Mouse (Mus musculus) macrophage (primary cell): ENCODE data around the gene Edil3. TPM values are rescaled to one million over a fixed set of nuclear protein-coding genes. Genes with fewer than 3 reads are reported as not detected.

Experiments used
- H3K27ac ChIP-seq: fragments of 350-480 bp; formaldehyde crosslinking; 2 replicates; pipeline ENCODE4 v1.9.0; 2021
- H3K36me3 ChIP-seq: fragments of 350-480 bp; formaldehyde crosslinking; 2 replicates; pipeline ENCODE4 v1.9.0; 2021; ENCODE audit errors: inconsistent target
- H3K4me3 ChIP-seq: fragments of 350-480 bp; formaldehyde crosslinking; 2 replicates; pipeline ENCODE4 v1.9.0; 2021; ENCODE audit errors: inconsistent target
- H3K79me2 ChIP-seq: fragments of 350-480 bp; formaldehyde crosslinking; 2 replicates; pipeline ENCODE4 v1.9.0; 2021; ENCODE audit errors: inconsistent target
- WGBS: methylation state at CpG from one replicate; pipeline ENCODE4 v1.1.7; 2026; ENCODE audit warnings: inconsistent platforms; ENCODE audit not compliant: missing documents; 5-methylcytosine and 5-hydroxymethylcytosine counted together
- polyA plus RNA-seq: library from polyadenylated mRNA; stranded (reverse); fragments of 250-400 nt; gene quantifications from 3 replicates; pipeline ENCODE4 v1.2.4, GENCODE M21; 2018; ENCODE audit warnings: inconsistent platforms

Edil3 gene
- polyA plus RNA-seq, 1 experiment from 2014 or later = 0.62 TPM

DNA sequence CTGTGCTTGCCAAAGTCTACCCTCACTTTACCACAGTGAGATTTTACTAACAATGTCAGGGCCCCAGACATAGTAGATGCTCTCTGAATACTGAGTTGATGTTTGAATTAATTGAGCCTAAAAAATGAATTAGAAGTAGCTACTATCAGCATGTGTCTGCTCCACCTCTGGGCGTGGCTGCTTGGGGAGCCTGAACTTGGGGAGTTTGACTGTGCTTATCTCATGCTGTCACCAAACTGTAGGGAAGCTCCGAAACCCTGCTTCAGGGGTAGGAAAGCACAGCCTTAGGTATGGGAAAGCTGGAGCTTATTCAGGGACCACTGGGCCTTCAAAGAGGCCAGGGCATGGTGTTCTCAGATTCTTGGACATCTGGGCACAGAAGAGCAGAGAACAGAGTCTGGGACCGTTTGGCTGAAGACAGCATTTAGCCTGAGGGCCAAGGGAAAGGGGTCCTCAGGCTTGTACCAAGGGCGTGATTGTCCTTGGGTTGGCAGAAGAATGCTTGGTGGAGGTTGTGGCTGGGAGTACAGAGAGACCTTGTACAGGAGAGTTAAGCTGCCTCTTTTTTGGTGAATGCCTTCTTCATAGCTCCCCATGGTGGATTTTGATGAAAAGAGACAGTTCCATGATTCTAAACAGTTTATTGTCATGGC lies 432.8 kb downstream of the Edil3 start:
- Histone ChIP-seq H3K4me3 (no peak overlapping the region), H3K27ac (no peak overlapping the region), H3K79me2 (no peaks in the 10 kb centered on the region), H3K36me3 (no peaks in the 10 kb centered on the region)
- 95% methylated on average over 4 of the region's 4 CpGs for WGBS

DNA sequence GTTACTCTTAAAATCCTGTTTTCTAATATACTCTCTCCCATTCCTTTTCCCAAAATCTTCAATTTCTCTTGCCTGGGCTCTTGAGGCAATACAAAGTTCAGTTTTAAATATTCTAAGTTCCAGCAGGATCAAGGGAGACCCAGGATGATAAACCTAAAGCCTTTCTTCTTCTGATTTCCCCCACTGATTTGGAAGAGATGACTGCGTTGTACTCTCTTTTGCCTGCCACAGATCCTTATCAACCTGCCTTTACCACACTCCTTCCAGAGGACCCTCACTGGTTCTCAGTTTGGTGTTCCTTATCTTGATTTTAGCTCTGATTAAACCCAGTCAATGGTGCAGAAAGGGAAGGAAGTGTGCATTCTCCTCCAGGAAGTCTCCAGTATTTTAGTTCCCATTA lies 435.6 kb downstream of the Edil3 start:
- Histone ChIP-seq H3K36me3 (no peaks in the 10 kb centered on the region), H3K27ac (no peak overlapping the region), H3K79me2 (no peaks in the 10 kb centered on the region), H3K4me3 (no peak overlapping the region)
- WGBS = 0% methylated on average over 1 of the region's 1 CpGs

DNA sequence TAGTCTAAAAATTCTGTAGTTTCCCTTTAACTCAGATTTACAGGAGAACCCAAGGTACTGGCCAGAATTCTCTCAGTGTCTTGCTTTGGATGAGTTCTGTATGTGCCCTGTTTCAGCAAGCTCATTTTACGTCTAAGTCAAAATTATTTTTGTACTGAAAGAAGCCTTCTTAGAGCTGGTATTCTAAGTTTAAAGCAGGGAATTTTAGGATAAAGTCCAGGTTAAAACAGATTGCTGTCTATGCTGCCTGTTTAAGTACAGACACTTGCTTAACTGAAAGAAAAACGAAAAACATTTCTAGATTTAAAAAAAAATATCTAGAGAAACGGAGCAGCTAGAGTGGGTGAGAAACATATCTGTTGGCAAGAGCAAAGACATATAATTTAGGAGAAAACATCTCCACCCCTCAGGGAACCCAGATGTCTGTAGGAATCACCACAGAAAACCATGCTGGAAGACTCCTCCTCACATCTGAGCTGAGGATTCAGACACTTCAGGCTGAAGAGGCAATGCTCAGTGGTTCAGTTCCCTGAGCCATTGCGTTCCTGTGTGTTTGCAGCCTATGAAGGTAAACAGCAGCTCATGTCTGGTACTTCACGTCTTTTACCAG lies 465.5 kb downstream of the Edil3 start:
- no peak overlapping the region for H3K27ac ChIP-seq
- WGBS = 94% methylated on average over 5 of the region's 5 CpGs
- H3K36me3 ChIP-seq = no peaks in the 10 kb centered on the region
- H3K4me3 ChIP-seq = no peak overlapping the region
- H3K79me2 ChIP-seq = no peaks in the 10 kb centered on the region

DNA sequence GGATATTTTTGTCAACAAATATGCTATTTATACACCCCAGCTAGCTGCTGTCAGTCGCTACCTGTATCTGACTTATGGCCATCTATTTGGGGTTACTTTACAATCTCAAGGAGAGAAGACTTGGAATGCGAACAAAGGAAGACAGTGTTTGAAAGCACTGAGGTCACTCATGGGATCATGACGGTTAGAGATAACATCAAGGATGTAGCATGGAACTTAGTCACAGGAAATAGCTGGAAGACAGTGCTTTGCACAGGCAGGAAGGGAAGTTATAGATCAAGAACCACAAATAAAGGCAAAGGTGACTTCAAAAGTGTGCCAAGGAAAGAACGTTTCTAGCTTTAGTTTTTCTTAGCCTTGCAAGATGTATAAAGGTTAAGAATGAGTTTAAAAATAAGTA lies 466.9 kb downstream of the Edil3 start:
- no peaks in the 10 kb centered on the region for H3K79me2 ChIP-seq
- 52% methylated on average over 4 of the region's 4 CpGs for WGBS
- H3K4me3 ChIP-seq = no peak overlapping the region
- H3K36me3 ChIP-seq = no peaks in the 10 kb centered on the region
- no peak overlapping the region for H3K27ac ChIP-seq

DNA sequence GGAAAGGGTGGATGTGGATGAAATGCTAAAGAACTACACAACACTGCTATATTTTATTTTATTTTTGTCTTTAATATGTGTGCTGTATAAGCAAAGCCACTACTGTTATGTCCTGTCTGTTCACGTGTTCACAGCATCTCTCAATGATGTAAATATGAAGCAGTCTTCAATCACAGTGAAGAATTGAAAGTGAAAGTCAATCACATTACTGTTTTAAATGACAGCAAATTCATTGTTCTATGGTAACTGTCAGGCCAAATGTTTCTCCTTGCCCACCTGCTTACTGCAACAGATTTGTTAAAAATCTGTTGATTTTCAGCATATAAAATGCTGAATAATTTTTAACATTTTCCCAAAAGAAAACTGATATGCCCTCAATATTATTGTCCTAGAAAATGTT lies 499.9 kb downstream of the Edil3 start:
- Histone ChIP-seq H3K36me3 (no peaks in the 10 kb centered on the region), H3K27ac (no peak overlapping the region), H3K4me3 (no peak overlapping the region), H3K79me2 (no peaks in the 10 kb centered on the region)
- 73% methylated on average over 1 of the region's 1 CpGs for WGBS

DNA sequence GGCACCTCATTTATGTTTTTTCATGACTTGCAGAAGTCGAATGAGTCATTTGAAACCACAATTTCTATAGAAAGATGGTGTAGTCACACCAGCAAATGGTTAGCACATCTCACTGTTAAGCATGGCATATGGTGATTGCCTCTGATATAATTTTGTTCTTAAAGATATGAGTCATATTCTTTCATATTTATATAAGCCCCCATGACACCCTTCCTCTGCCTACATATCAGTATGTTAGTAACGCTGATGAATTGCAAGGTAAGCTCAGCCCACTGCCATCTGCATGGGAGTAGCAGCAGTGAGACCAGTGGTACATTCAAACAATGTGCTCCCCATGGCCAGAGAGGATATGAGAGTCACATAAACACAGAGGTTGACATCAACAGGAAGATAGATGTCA lies 503.0 kb downstream of the Edil3 start:
- 68% methylated on average over 2 of the region's 2 CpGs for WGBS

DNA sequence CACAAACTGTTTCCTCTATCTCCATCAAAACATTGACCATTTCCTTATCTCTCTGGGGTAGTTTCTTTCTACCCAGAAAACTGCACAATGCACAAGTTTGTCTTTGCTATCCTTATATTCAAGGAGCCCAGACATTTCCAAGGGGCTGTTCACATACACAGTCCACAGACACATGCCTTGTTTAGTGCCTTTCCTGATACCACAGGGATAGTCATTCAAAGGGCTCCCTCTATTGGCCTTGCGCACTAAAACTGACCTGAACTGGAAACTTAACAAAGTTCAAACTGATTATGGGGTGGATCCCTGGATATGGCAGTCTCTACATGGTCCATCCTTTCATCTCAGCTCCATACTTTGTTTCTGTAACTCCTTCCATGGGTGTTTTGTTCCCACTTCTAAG lies 513.2 kb downstream of the Edil3 start:
- H3K27ac ChIP-seq = no peak overlapping the region
- H3K4me3 ChIP-seq = no peak overlapping the region
- WGBS = 83% methylated on average over 1 of the region's 1 CpGs
- H3K36me3 ChIP-seq = no peaks in the 10 kb centered on the region
- no peaks in the 10 kb centered on the region for H3K79me2 ChIP-seq

More for the DNA sequence above, 503.0 kb downstream of the Edil3 start:
- Histone ChIP-seq H3K36me3 (no peaks in the 10 kb centered on the region), H3K79me2 (no peaks in the 10 kb centered on the region), H3K27ac (no peak overlapping the region), H3K4me3 (no peak overlapping the region)

DNA sequence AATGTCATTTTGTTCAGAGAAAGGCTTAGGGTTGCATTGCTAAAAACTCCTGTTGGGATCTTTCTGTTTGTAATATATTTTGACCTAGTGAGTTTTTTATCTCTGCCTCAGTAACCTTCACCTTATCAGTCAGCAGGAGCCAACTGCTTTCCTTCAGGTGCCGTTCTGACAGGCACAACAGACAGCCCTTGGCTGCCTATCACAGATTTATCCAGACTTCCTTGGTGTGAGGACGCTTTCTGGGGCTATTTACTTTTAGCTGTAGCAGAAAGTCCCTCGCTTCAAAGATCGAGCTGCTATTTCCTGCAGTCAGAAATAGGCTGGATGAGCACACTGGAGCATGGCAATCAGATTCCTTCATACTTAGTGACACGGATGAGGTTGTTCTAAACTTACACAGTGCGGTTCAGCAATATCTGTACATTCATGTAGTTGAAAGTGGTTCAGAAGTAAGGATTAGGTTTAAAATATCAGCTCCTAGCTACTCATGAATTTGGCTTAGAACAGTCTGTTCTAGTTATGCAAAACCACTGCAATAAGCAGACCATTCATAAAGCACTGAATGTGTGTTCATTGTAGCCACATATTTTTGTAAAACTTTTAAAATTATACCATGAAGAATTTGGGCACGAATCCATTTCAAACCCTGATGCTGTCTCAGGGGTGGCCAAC lies 514.8 kb downstream of the Edil3 start:
- H3K36me3 ChIP-seq = no peaks in the 10 kb centered on the region
- H3K79me2 ChIP-seq = no peaks in the 10 kb centered on the region
- no peak overlapping the region for H3K27ac ChIP-seq
- 61% methylated on average over 7 of the region's 7 CpGs for WGBS
- H3K4me3 ChIP-seq = no peak overlapping the region

DNA sequence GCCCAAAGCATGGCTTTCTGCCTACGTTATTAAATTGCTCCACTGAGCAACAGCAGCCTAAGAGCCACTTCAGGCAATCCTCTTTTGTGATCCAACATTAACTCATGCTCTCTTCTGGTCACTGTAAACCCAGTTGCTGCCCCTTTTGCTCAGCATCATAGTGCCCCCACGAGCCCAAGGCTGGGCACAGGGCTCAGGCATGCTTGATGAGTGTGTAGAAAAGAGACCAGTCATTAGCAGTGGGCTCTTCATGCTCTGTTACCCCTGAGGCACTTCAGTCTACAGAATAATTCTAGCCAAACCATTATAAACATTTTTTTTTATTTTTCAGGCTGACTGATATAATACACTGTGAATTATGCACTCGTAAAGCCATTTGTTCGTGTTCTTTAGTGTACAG lies 517.8 kb downstream of the Edil3 start:
- H3K27ac ChIP-seq = no peak overlapping the region

DNA sequence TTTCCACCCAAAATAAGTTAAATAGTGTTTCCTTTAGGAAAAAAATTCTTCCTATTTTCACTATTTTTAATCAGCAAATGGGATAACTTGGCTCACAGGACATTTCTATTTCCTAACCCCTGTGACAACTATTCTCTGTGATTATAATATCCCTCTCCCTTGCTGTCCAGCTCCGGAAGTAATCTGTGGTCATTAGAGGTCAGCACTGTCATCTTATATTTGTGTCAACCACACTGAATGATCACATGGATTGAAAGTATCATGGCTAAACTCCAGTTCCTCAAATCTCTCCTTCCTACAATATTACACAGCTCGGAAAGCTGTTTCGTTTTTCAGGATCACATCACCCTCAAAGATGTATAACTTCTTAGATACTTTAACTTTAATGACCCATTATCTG lies 518.5 kb downstream of the Edil3 start:
- Histone ChIP-seq H3K36me3 (no peaks in the 10 kb centered on the region), H3K4me3 (no peak overlapping the region), H3K79me2 (no peaks in the 10 kb centered on the region), H3K27ac (no peak overlapping the region)
- WGBS = 94% methylated on average over 3 of the region's 3 CpGs

More for the DNA sequence above, 517.8 kb downstream of the Edil3 start:
- no peak overlapping the region for H3K4me3 ChIP-seq
- H3K36me3 ChIP-seq = no peaks in the 10 kb centered on the region
- WGBS = 86% methylated on average over 4 of the region's 4 CpGs
- no peaks in the 10 kb centered on the region for H3K79me2 ChIP-seq

DNA sequence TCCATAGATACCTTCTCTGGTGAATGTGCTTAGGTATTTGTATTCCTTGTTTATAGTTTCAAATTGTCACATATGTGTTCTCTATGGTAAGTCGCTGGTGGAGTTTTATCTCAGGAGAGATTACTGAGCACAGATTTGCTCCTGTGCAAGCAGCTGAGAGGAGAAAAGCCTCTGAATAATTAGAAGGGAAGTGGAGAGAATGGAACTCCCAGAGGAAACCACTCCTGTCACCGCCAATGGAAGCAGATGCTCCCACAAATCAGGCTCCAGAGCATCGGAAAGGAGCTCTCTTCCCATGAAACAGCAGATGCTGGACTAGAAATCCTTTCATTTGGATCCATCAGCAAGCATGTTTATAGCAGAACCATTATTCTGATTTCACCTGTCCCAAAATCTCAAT lies 534.0 kb downstream of the Edil3 start:
- no peaks in the 10 kb centered on the region for H3K79me2 ChIP-seq
- H3K36me3 ChIP-seq = no peaks in the 10 kb centered on the region
- H3K27ac ChIP-seq = no peak overlapping the region
- H3K4me3 ChIP-seq = no peak overlapping the region
- 73% methylated on average over 3 of the region's 3 CpGs for WGBS

DNA sequence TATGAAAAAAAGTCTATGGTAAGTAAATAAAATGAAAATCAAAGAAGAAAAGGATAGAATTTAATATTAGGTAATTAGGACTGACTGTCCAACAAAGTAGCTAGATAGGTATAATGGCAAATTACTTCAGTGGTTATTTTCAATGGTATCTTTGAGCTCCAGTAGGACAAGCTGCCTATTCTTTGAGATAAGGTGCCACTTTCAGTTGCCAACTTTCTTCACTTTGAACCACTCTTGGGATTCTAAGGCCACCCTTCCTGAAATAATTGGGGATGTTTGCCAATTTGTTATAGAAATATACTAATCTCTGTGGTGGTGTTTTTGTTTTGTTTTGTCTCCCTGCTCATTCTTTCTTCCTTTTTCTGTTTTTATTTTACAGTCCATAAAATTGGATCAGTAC lies 537.1 kb downstream of the Edil3 start:
- no peaks in the 10 kb centered on the region for H3K36me3 ChIP-seq
- H3K79me2 ChIP-seq = no peaks in the 10 kb centered on the region
- H3K4me3 ChIP-seq = no peak overlapping the region
- no peak overlapping the region for H3K27ac ChIP-seq

DNA sequence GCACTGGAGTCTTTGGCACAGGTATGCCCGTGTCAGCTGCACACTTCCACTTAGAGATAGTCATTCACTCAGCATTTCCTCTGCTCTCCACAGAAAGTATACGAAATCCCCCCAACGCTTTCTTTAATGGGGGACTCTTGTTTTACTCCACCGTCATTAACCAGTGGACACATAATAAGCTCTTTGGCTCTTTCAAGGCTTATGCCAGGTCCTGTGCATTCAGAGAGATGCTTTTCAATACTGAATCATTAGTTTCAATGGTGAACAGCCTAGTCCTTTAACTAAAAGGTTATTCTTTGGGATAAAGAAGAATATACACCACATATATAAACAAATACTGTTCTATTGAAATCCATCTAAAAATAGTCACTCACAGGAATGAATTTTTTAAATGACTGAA lies 541.0 kb downstream of the Edil3 start:
- no peak overlapping the region for H3K27ac ChIP-seq

DNA sequence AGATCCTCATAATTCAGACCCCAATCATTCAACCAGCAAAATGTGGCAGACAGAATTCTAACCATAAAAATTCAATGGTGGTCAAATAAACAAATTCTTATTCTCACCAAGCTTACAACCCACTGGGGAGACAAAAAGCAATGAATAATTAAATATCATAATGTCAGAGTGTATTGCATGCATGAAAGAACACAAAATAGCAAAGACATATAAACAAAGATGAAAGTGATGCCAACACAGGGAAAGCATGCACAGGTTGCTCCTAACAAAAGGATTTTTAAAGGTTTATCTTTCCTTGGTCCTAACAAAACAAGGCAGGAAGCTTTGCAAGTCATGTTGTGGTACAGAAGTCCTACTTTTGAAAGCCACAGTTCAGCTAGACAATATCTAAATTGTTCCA lies 550.0 kb downstream of the Edil3 start:
- Histone ChIP-seq H3K79me2 (no peaks in the 10 kb centered on the region), H3K4me3 (no peak overlapping the region), H3K27ac (no peak overlapping the region), H3K36me3 (no peaks in the 10 kb centered on the region)

More for the DNA sequence above, 541.0 kb downstream of the Edil3 start:
- no peak overlapping the region for H3K4me3 ChIP-seq
- H3K79me2 ChIP-seq = no peaks in the 10 kb centered on the region
- H3K36me3 ChIP-seq = no peaks in the 10 kb centered on the region
- WGBS = 94% methylated on average over 4 of the region's 4 CpGs

DNA sequence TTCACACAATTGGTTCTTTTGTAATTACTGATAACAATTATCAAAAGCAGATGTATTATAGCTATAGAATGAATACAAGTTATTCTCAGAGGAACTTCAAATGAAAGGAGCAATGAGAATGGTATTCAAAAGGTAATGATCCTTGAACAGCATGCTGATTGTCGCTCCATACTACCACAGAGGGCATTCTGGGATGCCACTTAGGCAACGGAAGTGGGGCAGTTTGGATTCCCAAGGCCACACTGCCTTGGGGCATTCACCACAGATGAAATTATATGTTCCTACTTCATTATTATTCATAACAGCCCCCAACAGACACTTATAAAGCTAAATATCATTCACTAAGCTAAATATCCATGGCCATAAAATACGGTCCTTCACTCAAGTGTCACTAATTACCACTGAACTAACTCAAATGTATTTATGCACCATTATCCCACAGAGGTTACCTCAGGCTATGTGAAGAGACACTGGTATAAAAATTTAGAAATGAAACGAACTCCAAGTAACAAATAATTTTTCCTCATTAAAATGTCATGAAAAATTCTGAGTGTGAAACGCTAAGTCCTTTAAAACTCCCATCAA lies 550.5 kb downstream of the Edil3 start:
- no peaks in the 10 kb centered on the region for H3K36me3 ChIP-seq
- no peaks in the 10 kb centered on the region for H3K79me2 ChIP-seq
- no peak overlapping the region for H3K27ac ChIP-seq
- WGBS = 100% methylated on average over 3 of the region's 5 CpGs
- no peak overlapping the region for H3K4me3 ChIP-seq
